Mouse (Mus musculus) forebrain, embryonic 11.5 days (tissue): Measurements from ENCODE around the gene Acot11. TPM values are rescaled to one million over a fixed set of nuclear protein-coding genes. Genes with fewer than 3 reads are reported as not detected.
"Not testable (repeated sequence)": the region's sequence is repeated elsewhere in the genome, so short reads cannot be mapped to it uniquely, and the experiment has no call there.

Experiments used
- ATAC-seq: fragments of 200-750 bp; cut with Nextera tagmentation; replicated peaks from 2 replicates; pipeline ENCODE4 v1.8.0; 2017; ENCODE audit warnings: moderate TSS enrichment; ENCODE audit not compliant: low FRiP score
- DNase-seq: peaks from one replicate; pipeline ENCODE4 v3.0.0-alpha.2; 2017; ENCODE audit warnings: low spot score
- H3K27ac ChIP-seq: fragments of 300-500 bp; sonication (generic); 2 replicates; pipeline ENCODE4 v1.5.1; 2014; ENCODE audit warnings: low read depth, low read length
- H3K27me3 ChIP-seq: fragments of 300-500 bp; sonication (generic); 2 replicates; pipeline ENCODE4 v1.6.1; 2014; ENCODE audit warnings: mild to moderate bottlenecking, low read length, mixed read lengths; ENCODE audit not compliant: control insufficient read depth, insufficient read depth
- H3K36me3 ChIP-seq: fragments of 300-500 bp; sonication (generic); 2 replicates; pipeline ENCODE4 v1.6.1; 2014; ENCODE audit warnings: mild to moderate bottlenecking, low read length, moderate library complexity, mixed read lengths; ENCODE audit not compliant: control insufficient read depth, insufficient read depth
- H3K4me1 ChIP-seq: fragments of 300-500 bp; sonication (generic); replicated peaks from 2 replicates; pipeline ENCODE4 v1.6.1; 2014; ENCODE audit warnings: low read length, mixed read lengths; ENCODE audit not compliant: control insufficient read depth, insufficient read depth
- H3K4me2 ChIP-seq: fragments of 300-500 bp; sonication (generic); 2 replicates; pipeline ENCODE4 v1.6.1; 2014; ENCODE audit warnings: low read depth, mild to moderate bottlenecking, low read length, moderate library complexity, mixed read lengths; ENCODE audit not compliant: severe bottlenecking
- H3K4me3 ChIP-seq: fragments of 300-500 bp; sonication (generic); 2 replicates; pipeline ENCODE4 v1.5.1; 2014; ENCODE audit warnings: low read depth, low read length
- H3K9ac ChIP-seq: fragments of 300-500 bp; sonication (generic); 2 replicates; pipeline ENCODE4 v1.6.1; 2014; ENCODE audit warnings: low read length
- H3K9me3 ChIP-seq: fragments of 300-500 bp; sonication (generic); 2 replicates; pipeline ENCODE4 v1.6.1; 2016; ENCODE audit warnings: low read length, mixed read lengths; ENCODE audit not compliant: control insufficient read depth
- WGBS: fragments of 180-500 bp; shearing (Covaris S2); extraction: QIAGEN DNeasy Blood & Tissue Kit; methylation state at CpG from one replicate; pipeline ENCODE4 v1.1.7; 2014; 5-methylcytosine and 5-hydroxymethylcytosine counted together
- polyA plus RNA-seq: library from polyadenylated mRNA; unstranded; fragments of >200 nt; fragmentation: Nextera tagmentation; extraction: Ambion mirVana; gene quantifications from 2 replicates; pipeline ENCODE4 v1.2.1, GENCODE M21; 2014

Gene Acot11
- polyA plus RNA-seq, 1 experiment from 2014 or later: 1.8 TPM

GRCm38 (mm10) chr4:106778116-106778788, 26.5 kb downstream of the Acot11 start:
- no peaks in the 10 kb centered on the region for H3K36me3 ChIP-seq
- WGBS: 36% methylated on average over 5 of the region's 5 CpGs
- peak; percentile 83 for DNase-seq
- peak; percentile 66 for ATAC-seq
- no peak overlapping the region for H3K27ac ChIP-seq
- H3K4me3 ChIP-seq: no peak overlapping the region
- no peak overlapping the region for H3K4me2 ChIP-seq
- no peaks in the 10 kb centered on the region for H3K9me3 ChIP-seq
- no peak overlapping the region for H3K9ac ChIP-seq
- H3K4me1 ChIP-seq: peaks cover 12% of the 10 kb centered on the region; the same call in 1 of the 2 replicates
- H3K27me3 ChIP-seq: no peaks in the 10 kb centered on the region

- Histone ChIP-seq H3K36me3 (no peaks in the 10 kb centered on the region), H3K9ac (no peak overlapping the region), H3K4me2 (no peak overlapping the region), H3K4me3 (no peak overlapping the region), H3K27me3 (no peaks in the 10 kb centered on the region), H3K9me3 (no peaks in the 10 kb centered on the region), H3K4me1 (peaks cover 12% of the 10 kb centered on the region; the same call in 1 of the 2 replicates), H3K27ac (no peak overlapping the region)
- ATAC-seq: peak; percentile 25; the same call in 1 of the 2 replicates
- 42% methylated on average over 3 of the region's 3 CpGs for WGBS
- DNase-seq: peak; percentile 80
Measured at GRCm38 (mm10) chr4:106776998-106777397, 27.8 kb downstream of the Acot11 start.

GRCm38 (mm10) chr4:106775767-106776166, 29.0 kb downstream of the Acot11 start:
- not testable (repeated sequence) for H3K9ac ChIP-seq, H3K9me3 ChIP-seq, H3K36me3 ChIP-seq, H3K27me3 ChIP-seq, H3K4me3 ChIP-seq, ATAC-seq, H3K4me2 ChIP-seq, H3K27ac ChIP-seq, DNase-seq
- 88% methylated on average over 6 of the region's 6 CpGs for WGBS
- H3K4me1 ChIP-seq: peaks cover 12% of the 10 kb centered on the region; the same call in 1 of the 2 replicates

- Histone ChIP-seq H3K36me3 (no peaks in the 10 kb centered on the region), H3K27ac (no peak overlapping the region), H3K9me3 (no peaks in the 10 kb centered on the region), H3K4me3 (no peak overlapping the region), H3K27me3 (no peaks in the 10 kb centered on the region), H3K9ac (no peak overlapping the region), H3K4me1 (peaks cover 3% of the 10 kb centered on the region; the same call in 1 of the 2 replicates), H3K4me2 (no peak overlapping the region)
- WGBS: 97% methylated on average over 1 of the region's 1 CpGs
- no peak for ATAC-seq
- DNase-seq: no peak
Measured at GRCm38 (mm10) chr4:106772558-106772957, 32.2 kb downstream of the Acot11 start.

GRCm38 (mm10) chr4:106769306-106769705, 35.5 kb downstream of the Acot11 start:
- 73% methylated on average over 2 of the region's 2 CpGs for WGBS
- no peaks in the 10 kb centered on the region for H3K9me3 ChIP-seq
- no peaks in the 10 kb centered on the region for H3K27me3 ChIP-seq
- H3K27ac ChIP-seq: no peak overlapping the region
- no peaks in the 10 kb centered on the region for H3K36me3 ChIP-seq
- no peak for ATAC-seq
- DNase-seq: no peak
- H3K4me2 ChIP-seq: no peak overlapping the region
- H3K4me1 ChIP-seq: no peaks in the 10 kb centered on the region
- H3K4me3 ChIP-seq: no peak overlapping the region
- H3K9ac ChIP-seq: no peak overlapping the region

GRCm38 (mm10) chr4:106764166-106764565, 40.6 kb downstream of the Acot11 start:
- Histone ChIP-seq H3K9ac (no peak overlapping the region), H3K36me3 (no peaks in the 10 kb centered on the region), H3K9me3 (no peaks in the 10 kb centered on the region), H3K27ac (no peak overlapping the region), H3K4me2 (no peak overlapping the region), H3K4me3 (no peak overlapping the region), H3K4me1 (peaks cover 4% of the 10 kb centered on the region; the same call in 1 of the 2 replicates), H3K27me3 (no peaks in the 10 kb centered on the region)
- DNase-seq (no peak), ATAC-seq (no peak)
- 64% methylated on average over 7 of the region's 7 CpGs for WGBS

GRCm38 (mm10) chr4:106751726-106752125, 53.1 kb downstream of the Acot11 start:
- WGBS: 94% methylated on average over 6 of the region's 6 CpGs
- Histone ChIP-seq H3K27me3 (no peaks in the 10 kb centered on the region), H3K36me3 (no peaks in the 10 kb centered on the region), H3K4me3 (no peak overlapping the region), H3K4me1 (peaks cover 2% of the 10 kb centered on the region; the same call in 1 of the 2 replicates), H3K27ac (no peak overlapping the region), H3K4me2 (no peak overlapping the region), H3K9me3 (no peaks in the 10 kb centered on the region), H3K9ac (no peak overlapping the region)
- DNase-seq (no peak), ATAC-seq (no peak)

- Histone ChIP-seq H3K9ac (peak overlapping the region; percentile 40), H3K36me3 (no peaks in the 10 kb centered on the region), H3K4me2 (peak overlapping the region; percentile 33; the same call in 1 of the 2 replicates), H3K4me1 (peaks cover 2% of the 10 kb centered on the region; the same call in 1 of the 2 replicates), H3K27ac (no peak overlapping the region), H3K27me3 (no peaks in the 10 kb centered on the region), H3K4me3 (no peak overlapping the region), H3K9me3 (no peaks in the 10 kb centered on the region)
- DNase-seq: peak; percentile 85
- 3% methylated on average over 7 of the region's 7 CpGs for WGBS
- ATAC-seq: peak; percentile 89
Measured at GRCm38 (mm10) chr4:106749699-106750098, 55.1 kb downstream of the Acot11 start.
